Mouse (Mus musculus) bone marrow, adult 2 months (tissue): ENCODE measurements at regions not wholly inside any gene's neighbourhood (a gene's known extent, or its start where the extent isn't known, plus 50 kb on each side); places are given as distances from the start of the nearest gene placed in this dataset.

Experiments
- CTCF ChIP-seq: fragments of 200-500 bp; IDR thresholded peaks from 2 replicates; pipeline ENCODE4 v1.5.1; 2011; ENCODE audit warnings: low read length, control low read depth; ENCODE audit not compliant: control insufficient read depth, insufficient read depth
- POLR2A ChIP-seq: fragments of 200-500 bp; IDR thresholded peaks from 2 replicates; pipeline ENCODE4 v1.6.1; 2011; ENCODE audit warnings: low read depth, mild to moderate bottlenecking, control low read depth, low read length, borderline replicate concordance; ENCODE audit not compliant: control insufficient read depth

DNA sequence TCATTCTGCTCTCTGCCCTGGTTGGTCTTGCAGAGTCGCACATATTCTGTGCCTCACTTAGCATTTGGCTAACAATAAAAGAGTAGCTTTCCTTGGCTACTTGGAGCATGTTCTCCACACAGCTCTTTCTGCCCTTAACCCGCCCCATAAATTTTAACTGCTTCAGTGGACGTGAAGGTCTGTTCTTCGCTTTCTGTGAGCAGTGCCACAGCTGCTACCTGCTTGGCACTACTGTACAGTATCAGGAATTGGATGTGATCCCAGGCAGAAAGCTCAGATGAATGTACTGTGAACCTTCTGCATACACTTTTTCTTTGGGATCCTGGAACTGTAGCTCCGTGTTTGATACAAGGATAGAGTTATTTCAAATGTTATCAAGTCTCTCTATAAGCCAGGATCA is 939.4 kb downstream of the Epha4 start:
- TF ChIP-seq POLR2A (no peak), CTCF (no peak)
